Mouse (Mus musculus): Measurements from ENCODE around the gene Plpp7. TPM values are rescaled to one million over a fixed set of nuclear protein-coding genes. Genes with fewer than 3 reads are reported as not detected.

Gene Plpp7
- polyA plus RNA-seq, 1 experiment from 2014 or later = 5.5 TPM

- ATAC-seq (ENCODE audit: low FRiP score) (no peak), DNase-seq (ENCODE audit: low spot score) (no peak)
- H3K36me3 ChIP-seq (ENCODE audit: control insufficient read depth, insufficient read depth, low read length) = no peaks in the 10 kb centered on the region
- 79% methylated on average over 7 of the region's 7 CpGs for WGBS
- no peaks in the 10 kb centered on the region for H3K9me3 ChIP-seq (ENCODE audit: control insufficient read depth, low read length)
- H3K27me3 ChIP-seq (ENCODE audit: control insufficient read depth, insufficient read depth, low read length) = no peaks in the 10 kb centered on the region
- peaks cover 7% of the 10 kb centered on the region for H3K4me1 ChIP-seq (replicated peaks; ENCODE audit: control insufficient read depth, insufficient read depth, low read length)
- no peak overlapping the region for H3K9ac ChIP-seq (ENCODE audit: low read depth, low read length)
- H3K4me3 ChIP-seq (ENCODE audit: low read depth, low read length) = no peak overlapping the region
- no peak overlapping the region for H3K27ac ChIP-seq (ENCODE audit: low read depth, low read length)
- no peak overlapping the region for H3K4me2 ChIP-seq (replicated peaks; ENCODE audit: low read depth, low read length)
These were observed 8.2 kb downstream of the Plpp7 start for GRCm38 (mm10) chr2:32103557-32103956.

- Histone ChIP-seq H3K9ac (ENCODE audit: low read depth, low read length) (no peak overlapping the region), H3K4me1 (replicated peaks; ENCODE audit: control insufficient read depth, insufficient read depth, low read length) (peaks cover 7% of the 10 kb centered on the region), H3K9me3 (ENCODE audit: control insufficient read depth, low read length) (no peaks in the 10 kb centered on the region), H3K36me3 (ENCODE audit: control insufficient read depth, insufficient read depth, low read length) (no peaks in the 10 kb centered on the region), H3K27me3 (ENCODE audit: control insufficient read depth, insufficient read depth, low read length) (no peaks in the 10 kb centered on the region), H3K4me2 (replicated peaks; ENCODE audit: low read depth, low read length) (no peak overlapping the region), H3K4me3 (ENCODE audit: low read depth, low read length) (no peak overlapping the region), H3K27ac (ENCODE audit: low read depth, low read length) (no peak overlapping the region)
- WGBS = 85% methylated on average over 7 of the region's 7 CpGs
- no peak for ATAC-seq (ENCODE audit: low FRiP score)
- DNase-seq (ENCODE audit: low spot score) = no peak
These were observed 8.8 kb downstream of the Plpp7 start for GRCm38 (mm10) chr2:32104122-32104521.

GRCm38 (mm10) chr2:32105117-32105913 lies 10.0 kb downstream of the Plpp7 start:
- no peaks in the 10 kb centered on the region for H3K27me3 ChIP-seq (ENCODE audit: control insufficient read depth, insufficient read depth, low read length)
- H3K27ac ChIP-seq (ENCODE audit: low read depth, low read length) = peak overlapping the region; percentile 65
- DNase-seq (ENCODE audit: low spot score) (peak; percentile 39), ATAC-seq (ENCODE audit: low FRiP score) (peak; percentile 60; the same call in 1 of the 2 replicates)
- peaks cover 7% of the 10 kb centered on the region for H3K4me1 ChIP-seq (replicated peaks; ENCODE audit: control insufficient read depth, insufficient read depth, low read length)
- no peaks in the 10 kb centered on the region for H3K36me3 ChIP-seq (ENCODE audit: control insufficient read depth, insufficient read depth, low read length)
- H3K9ac ChIP-seq (ENCODE audit: low read depth, low read length) = peak overlapping the region; percentile 27; the same call in 1 of the 2 replicates
- no peak overlapping the region for H3K4me2 ChIP-seq (replicated peaks; ENCODE audit: low read depth, low read length)
- H3K4me3 ChIP-seq (ENCODE audit: low read depth, low read length) = no peak overlapping the region
- WGBS = 59% methylated on average over 16 of the region's 16 CpGs
- no peaks in the 10 kb centered on the region for H3K9me3 ChIP-seq (ENCODE audit: control insufficient read depth, low read length)

- Histone ChIP-seq H3K4me2 (replicated peaks; ENCODE audit: low read depth, low read length) (no peak overlapping the region), H3K27ac (ENCODE audit: low read depth, low read length) (no peak overlapping the region), H3K4me3 (ENCODE audit: low read depth, low read length) (no peak overlapping the region), H3K27me3 (ENCODE audit: control insufficient read depth, insufficient read depth, low read length) (no peaks in the 10 kb centered on the region), H3K4me1 (replicated peaks; ENCODE audit: control insufficient read depth, insufficient read depth, low read length) (peaks cover 7% of the 10 kb centered on the region), H3K9me3 (ENCODE audit: control insufficient read depth, low read length) (no peaks in the 10 kb centered on the region), H3K9ac (ENCODE audit: low read depth, low read length) (peak overlapping the region; percentile 27; the same call in 1 of the 2 replicates), H3K36me3 (ENCODE audit: control insufficient read depth, insufficient read depth, low read length) (no peaks in the 10 kb centered on the region)
- 84% methylated on average over 7 of the region's 7 CpGs for WGBS
- no peak for ATAC-seq (ENCODE audit: low FRiP score)
- DNase-seq (ENCODE audit: low spot score) = no peak
These were observed 10.6 kb downstream of the Plpp7 start for GRCm38 (mm10) chr2:32105930-32106329.

GRCm38 (mm10) chr2:32111268-32111667 lies 15.9 kb downstream of the Plpp7 start:
- no peaks in the 10 kb centered on the region for H3K9me3 ChIP-seq (ENCODE audit: control insufficient read depth, low read length)

GRCm38 (mm10) chr2:32112548-32112947 lies 17.2 kb downstream of the Plpp7 start:
- H3K27me3 ChIP-seq (ENCODE audit: control insufficient read depth, insufficient read depth, low read length) = no peaks in the 10 kb centered on the region
- no peak overlapping the region for H3K4me3 ChIP-seq (ENCODE audit: low read depth, low read length)
- no peaks in the 10 kb centered on the region for H3K4me1 ChIP-seq (replicated peaks; ENCODE audit: control insufficient read depth, insufficient read depth, low read length)
- WGBS = 90% methylated on average over 2 of the region's 2 CpGs
- DNase-seq (ENCODE audit: low spot score) = no peak
- H3K27ac ChIP-seq (ENCODE audit: low read depth, low read length) = no peak overlapping the region
- H3K36me3 ChIP-seq (ENCODE audit: control insufficient read depth, insufficient read depth, low read length) = no peaks in the 10 kb centered on the region
- no peak overlapping the region for H3K9ac ChIP-seq (ENCODE audit: low read depth, low read length)
- no peak for ATAC-seq (ENCODE audit: low FRiP score)
- no peaks in the 10 kb centered on the region for H3K9me3 ChIP-seq (ENCODE audit: control insufficient read depth, low read length)
- H3K4me2 ChIP-seq (replicated peaks; ENCODE audit: low read depth, low read length) = no peak overlapping the region

More at GRCm38 (mm10) chr2:32111268-32111667, 15.9 kb downstream of the Plpp7 start:
- Histone ChIP-seq H3K4me3 (ENCODE audit: low read depth, low read length) (no peak overlapping the region), H3K4me1 (replicated peaks; ENCODE audit: control insufficient read depth, insufficient read depth, low read length) (no peaks in the 10 kb centered on the region), H3K4me2 (replicated peaks; ENCODE audit: low read depth, low read length) (no peak overlapping the region), H3K9ac (ENCODE audit: low read depth, low read length) (no peak overlapping the region), H3K27ac (ENCODE audit: low read depth, low read length) (no peak overlapping the region), H3K27me3 (ENCODE audit: control insufficient read depth, insufficient read depth, low read length) (no peaks in the 10 kb centered on the region), H3K36me3 (ENCODE audit: control insufficient read depth, insufficient read depth, low read length) (no peaks in the 10 kb centered on the region)
- no peak for DNase-seq (ENCODE audit: low spot score)
- ATAC-seq (ENCODE audit: low FRiP score) = no peak
- WGBS = 100% methylated on average over 1 of the region's 1 CpGs

- no peak overlapping the region for H3K4me2 ChIP-seq (replicated peaks; ENCODE audit: low read depth, low read length)
- H3K36me3 ChIP-seq (ENCODE audit: control insufficient read depth, insufficient read depth, low read length) = no peaks in the 10 kb centered on the region
- no peaks in the 10 kb centered on the region for H3K27me3 ChIP-seq (ENCODE audit: control insufficient read depth, insufficient read depth, low read length)
- H3K27ac ChIP-seq (ENCODE audit: low read depth, low read length) = no peak overlapping the region
- DNase-seq (ENCODE audit: low spot score) (no peak), ATAC-seq (ENCODE audit: low FRiP score) (no peak)
- H3K9me3 ChIP-seq (ENCODE audit: control insufficient read depth, low read length) = no peaks in the 10 kb centered on the region
- no peaks in the 10 kb centered on the region for H3K4me1 ChIP-seq (replicated peaks; ENCODE audit: control insufficient read depth, insufficient read depth, low read length)
- WGBS = 89% methylated on average over 4 of the region's 4 CpGs
- H3K9ac ChIP-seq (ENCODE audit: low read depth, low read length) = no peak overlapping the region
- no peak overlapping the region for H3K4me3 ChIP-seq (ENCODE audit: low read depth, low read length)
These were observed 20.5 kb downstream of the Plpp7 start for GRCm38 (mm10) chr2:32115851-32116268.

GRCm38 (mm10) chr2:32119802-32120750 lies 24.7 kb downstream of the Plpp7 start:
- WGBS = 92% methylated on average over 20 of the region's 20 CpGs
- Histone ChIP-seq H3K4me1 (replicated peaks; ENCODE audit: control insufficient read depth, insufficient read depth, low read length) (no peaks in the 10 kb centered on the region), H3K9ac (ENCODE audit: low read depth, low read length) (no peak overlapping the region), H3K4me2 (replicated peaks; ENCODE audit: low read depth, low read length) (no peak overlapping the region), H3K27me3 (ENCODE audit: control insufficient read depth, insufficient read depth, low read length) (no peaks in the 10 kb centered on the region), H3K27ac (ENCODE audit: low read depth, low read length) (no peak overlapping the region), H3K36me3 (ENCODE audit: control insufficient read depth, insufficient read depth, low read length) (no peaks in the 10 kb centered on the region), H3K9me3 (ENCODE audit: control insufficient read depth, low read length) (no peaks in the 10 kb centered on the region), H3K4me3 (ENCODE audit: low read depth, low read length) (no peak overlapping the region)
- ATAC-seq (ENCODE audit: low FRiP score) = no peak
- no peak for DNase-seq (ENCODE audit: low spot score)
